Comparison of ENCODE assay signal across 9 mouse cellular contexts in genomic region chr1:160078882-160079661, GRCm38 (mm10). TPM values are rescaled to one million over a fixed set of nuclear protein-coding genes. Genes with fewer than 3 reads are reported as not detected.
DNase-seq lines count a peak whose midpoint lies in the region; ATAC-seq and TF ChIP-seq lines count a peak whose summit lies in the region.
"Had no signal": no experiment of that assay in that cellular context is flagged by ENCODE, and none has a peak within 500 bp of the region (broad histone marks: within the 10 kb centered on the region; RNA-seq: fewer than 3 reads in every experiment).

No protein-coding gene starts in this region.

- 62% methylated on average over 14 of the region's 14 CpGs for WGBS in limb, embryonic 14.5 days
- WGBS in limb, embryonic 10.5 days = 77% methylated on average over 14 of the region's 14 CpGs

- no peak overlapping the region for H3K9ac ChIP-seq in limb, embryonic 14.5 days (ENCODE audit: low read depth, low read length, severe bottlenecking)
- H3K9ac ChIP-seq: midbrain, embryonic 12.5 days had no signal

- no peak for ATAC-seq in limb, embryonic 14.5 days (ENCODE audit: low FRiP score, low read depth)

- no peak overlapping the region for H3K4me3 ChIP-seq in limb, embryonic 14.5 days (replicated peaks; ENCODE audit: low read length)
- no peak overlapping the region for H3K4me3 ChIP-seq in limb, embryonic 10.5 days
- H3K4me3 ChIP-seq: midbrain, embryonic 12.5 days had no signal

- no peak overlapping the region for H3K27ac ChIP-seq in limb, embryonic 14.5 days (replicated peaks; ENCODE audit: low read depth, low read length)
- H3K27ac ChIP-seq in limb, embryonic 10.5 days = no peak overlapping the region
- H3K27ac ChIP-seq: midbrain, embryonic 12.5 days had no signal

- H3K9me3 ChIP-seq in limb, embryonic 14.5 days (ENCODE audit: control insufficient read depth, low read length) = no peaks in the 10 kb centered on the region
- no peaks in the 10 kb centered on the region for H3K9me3 ChIP-seq in limb, embryonic 10.5 days (replicated peaks)
- H3K9me3 ChIP-seq: midbrain, embryonic 12.5 days had no signal

- DNase-seq in limb, embryonic 14.5 days (ENCODE audit: low spot score) = peak; percentile 29
- DNase-seq in limb, embryonic 10.5 days (ENCODE audit: low spot score) = no peak
- peak; percentile 91 for DNase-seq in fat pad, adult 2 months (ENCODE audit: extremely low read depth, low read depth, low spot score)
- peak; percentile 54 to 82 for DNase-seq in kidney, postnatal 25 days
- peak; percentile 47 to 51 for DNase-seq in monocyte, adult 2 months (ENCODE audit: low read depth in 1 of 2, low spot score in 2 of 2)
- DNase-seq in urinary bladder, postnatal 25 days (ENCODE audit: low spot score) = peak; percentile 23
- no peak for DNase-seq in cerebellum, postnatal 10 days
- no peak for DNase-seq in frontal cortex, postnatal 36 days (ENCODE audit: low spot score in 2 of 2)

- no peak for TF ChIP-seq POLR2A in limb, embryonic 14.5 days (IDR thresholded peaks at IDR 0.05; ENCODE audit: borderline replicate concordance, extremely low read depth, insufficient read depth, insufficient read length)

- no peaks in the 10 kb centered on the region for H3K36me3 ChIP-seq in limb, embryonic 14.5 days (ENCODE audit: control insufficient read depth, insufficient read depth, low read length)
- no peaks in the 10 kb centered on the region for H3K36me3 ChIP-seq in limb, embryonic 10.5 days
- H3K36me3 ChIP-seq: midbrain, embryonic 12.5 days had no signal

- H3K4me1 ChIP-seq in limb, embryonic 14.5 days (ENCODE audit: control insufficient read depth, insufficient read depth, low read length) = no peaks in the 10 kb centered on the region
- 0 out of 2 replicates have a peak, but pooled peaks cover 3% of the 10 kb centered on the region for H3K4me1 ChIP-seq in limb, embryonic 10.5 days
- H3K4me1 ChIP-seq: midbrain, embryonic 12.5 days had no signal

- no peaks in the 10 kb centered on the region for H3K27me3 ChIP-seq in limb, embryonic 14.5 days (ENCODE audit: control insufficient read depth, insufficient read depth, low read length)
- H3K27me3 ChIP-seq in limb, embryonic 10.5 days (ENCODE audit: low read depth, poor library complexity, severe bottlenecking) = no peaks in the 10 kb centered on the region
- H3K27me3 ChIP-seq: midbrain, embryonic 12.5 days had no signal

- no peak overlapping the region for H3K4me2 ChIP-seq in limb, embryonic 14.5 days (replicated peaks; ENCODE audit: low read depth, low read length, severe bottlenecking)
- H3K4me2 ChIP-seq: midbrain, embryonic 12.5 days had no signal

RNA-seq across cellular contexts. Expression of gene 4930523C07Rik, which starts 34.9 kb away (rescaled TPM):
- polyA plus RNA-seq in limb, embryonic 14.5 days (2012; rRNA removed) = 6.2 and 9.5 TPM in 2 replicates
- 21.5 and 21.8 TPM in 2 replicates for polyA plus RNA-seq in limb, embryonic 14.5 days (2014; fragmentation: Nextera tagmentation; extraction: Ambion mirVana)
- polyA plus RNA-seq in limb, embryonic 10.5 days (2016; fragmentation: Nextera tagmentation; extraction: Ambion mirVana) = 1.2 and 2.8 TPM in 2 replicates

Comparison
In these comparisons a context has a peak if more than half of its experiments do, and no peak if none do; other contexts are left out.
1. DNase-seq: peak in limb, embryonic 14.5 days (single experiment), fat pad, adult 2 months (single experiment), kidney, postnatal 25 days (2 of 2), monocyte, adult 2 months (2 of 2) and urinary bladder, postnatal 25 days (single experiment); none in limb, embryonic 10.5 days (single experiment), cerebellum, postnatal 10 days (0 of 2) and frontal cortex, postnatal 36 days (0 of 2).